Mouse (Mus musculus) layer of hippocampus, adult 18-20 months (tissue): ENCODE measurements at regions not wholly inside any gene's neighbourhood (a gene's known extent, or its start where the extent isn't known, plus 50 kb on each side); places are given as distances from the start of the nearest gene placed in this dataset.

Source experiments
- DNase-seq, 2 experiments: peaks; one replicate each; pipeline ENCODE4 v3.0.0; 2022; ENCODE audit warnings: low spot score in 2 of 2

GRCm38 (mm10) chr2:124772055-124772708 is 295.7 kb upstream of the Slc24a5 start:
- no peak for DNase-seq

- peak in 1 of 2 experiments; percentile 5 for DNase-seq
Observed at GRCm38 (mm10) chr2:124775737-124776136, 292.2 kb upstream of the Slc24a5 start.

GRCm38 (mm10) chr2:124792633-124793036 is 275.3 kb upstream of the Slc24a5 start:
- no peak for DNase-seq

GRCm38 (mm10) chr2:124811709-124812108 is 256.2 kb upstream of the Slc24a5 start:
- no peak for DNase-seq

- DNase-seq = no peak
Observed at GRCm38 (mm10) chr2:124816814-124817213, 251.1 kb upstream of the Slc24a5 start.

GRCm38 (mm10) chr2:124819846-124820245 is 248.1 kb upstream of the Slc24a5 start:
- DNase-seq = peak in 1 of 2 experiments; percentile 18

- no peak for DNase-seq
Observed at GRCm38 (mm10) chr2:124820821-124821220, 247.1 kb upstream of the Slc24a5 start.

GRCm38 (mm10) chr2:124821366-124821765 is 246.6 kb upstream of the Slc24a5 start:
- no peak for DNase-seq

GRCm38 (mm10) chr2:124848812-124849211 is 219.1 kb upstream of the Slc24a5 start:
- no peak for DNase-seq

- no peak for DNase-seq
Observed at GRCm38 (mm10) chr2:124858504-124858903, 209.4 kb upstream of the Slc24a5 start.

- DNase-seq = no peak
Observed at GRCm38 (mm10) chr2:124888209-124888608, 179.7 kb upstream of the Slc24a5 start.

- no peak for DNase-seq
Observed at GRCm38 (mm10) chr2:124895002-124895401, 172.9 kb upstream of the Slc24a5 start.

- no peak for DNase-seq
Observed at GRCm38 (mm10) chr2:124903556-124903955, 164.4 kb upstream of the Slc24a5 start.

- DNase-seq = no peak
Observed at GRCm38 (mm10) chr2:124905076-124905475, 162.8 kb upstream of the Slc24a5 start.

- no peak for DNase-seq
Observed at GRCm38 (mm10) chr2:124918986-124919761, 148.8 kb upstream of the Slc24a5 start.

- DNase-seq = no peak
Observed at GRCm38 (mm10) chr2:124919762-124920255, 148.1 kb upstream of the Slc24a5 start.

GRCm38 (mm10) chr2:124920265-124920664 is 147.7 kb upstream of the Slc24a5 start:
- no peak for DNase-seq

GRCm38 (mm10) chr2:124927882-124928758 is 139.8 kb upstream of the Slc24a5 start:
- peak; percentile 46 to 88 for DNase-seq

- DNase-seq = no peak
Observed at GRCm38 (mm10) chr2:124928759-124929113, 139.2 kb upstream of the Slc24a5 start.

- no peak for DNase-seq
Observed at GRCm38 (mm10) chr2:124930719-124931118, 137.2 kb upstream of the Slc24a5 start.

GRCm38 (mm10) chr2:124932566-124932965 is 135.4 kb upstream of the Slc24a5 start:
- no peak for DNase-seq

GRCm38 (mm10) chr2:124933876-124934275 is 134.0 kb upstream of the Slc24a5 start:
- DNase-seq = no peak
